Mouse (Mus musculus) stomach, embryonic 14.5 days (tissue): Measurements from ENCODE around the gene Bcas3. TPM values are rescaled to one million over a fixed set of nuclear protein-coding genes. Genes with fewer than 3 reads are reported as not detected.

Experiments
- ATAC-seq: fragments of 200-750 bp; cut with Nextera tagmentation; 2 replicates; pipeline ENCODE4 v1.8.0; 2017; ENCODE audit warnings: low read depth, moderate TSS enrichment; ENCODE audit not compliant: insufficient number of reproducible peaks, insufficient read depth, low FRiP score
- H3K27ac ChIP-seq: fragments of 300-500 bp; sonication (generic); 2 replicates; pipeline ENCODE4 v1.5.1; 2014; ENCODE audit warnings: mild to moderate bottlenecking, low read length, moderate library complexity, mixed read lengths
- H3K27me3 ChIP-seq: fragments of 300-500 bp; sonication (generic); 2 replicates; pipeline ENCODE4 v1.6.1; 2014; ENCODE audit warnings: low read length, control low read depth, mixed read lengths; ENCODE audit not compliant: control insufficient read depth, insufficient read depth
- H3K36me3 ChIP-seq: fragments of 300-500 bp; sonication (generic); 2 replicates; pipeline ENCODE4 v1.6.1; 2014; ENCODE audit warnings: mild to moderate bottlenecking, control low read depth, low read length, moderate library complexity, mixed read lengths; ENCODE audit not compliant: control insufficient read depth, insufficient read depth
- H3K4me1 ChIP-seq: fragments of 300-500 bp; sonication (generic); 2 replicates; pipeline ENCODE4 v1.6.1; 2014; ENCODE audit warnings: low read length, control low read depth, mixed read lengths; ENCODE audit not compliant: control insufficient read depth, insufficient read depth
- H3K4me2 ChIP-seq: fragments of 300-500 bp; sonication (generic); replicated peaks from 2 replicates; pipeline ENCODE4 v1.6.1; 2014; ENCODE audit warnings: low read depth, low read length, control low read depth
- H3K4me3 ChIP-seq: fragments of 300-500 bp; sonication (generic); 2 replicates; pipeline ENCODE4 v1.5.1; 2014; ENCODE audit warnings: low read depth, low read length, control low read depth
- H3K9ac ChIP-seq: fragments of 300-500 bp; sonication (generic); replicated peaks from 2 replicates; pipeline ENCODE4 v1.6.1; 2014; ENCODE audit warnings: low read depth, mild to moderate bottlenecking, control low read depth, low read length, moderate library complexity, mixed read lengths
- H3K9me3 ChIP-seq: fragments of 300-500 bp; sonication (generic); 2 replicates; pipeline ENCODE4 v1.6.1; 2016; ENCODE audit warnings: low read depth, low read length, control low read depth; ENCODE audit not compliant: control insufficient read depth
- WGBS: fragments of 180-500 bp; shearing (Covaris S2); extraction: QIAGEN DNeasy Blood & Tissue Kit; methylation state at CpG from one replicate; pipeline ENCODE4 v1.1.7; 2014; 5-methylcytosine and 5-hydroxymethylcytosine counted together
- polyA plus RNA-seq: library from polyadenylated mRNA; unstranded; fragments of >200 nt; fragmentation: Nextera tagmentation; extraction: Ambion mirVana; gene quantifications from 2 replicates; pipeline ENCODE4 v1.2.1, GENCODE M21; 2014

The Bcas3 gene
- polyA plus RNA-seq, 1 experiment from 2014 or later, result 20.4 TPM

DNA sequence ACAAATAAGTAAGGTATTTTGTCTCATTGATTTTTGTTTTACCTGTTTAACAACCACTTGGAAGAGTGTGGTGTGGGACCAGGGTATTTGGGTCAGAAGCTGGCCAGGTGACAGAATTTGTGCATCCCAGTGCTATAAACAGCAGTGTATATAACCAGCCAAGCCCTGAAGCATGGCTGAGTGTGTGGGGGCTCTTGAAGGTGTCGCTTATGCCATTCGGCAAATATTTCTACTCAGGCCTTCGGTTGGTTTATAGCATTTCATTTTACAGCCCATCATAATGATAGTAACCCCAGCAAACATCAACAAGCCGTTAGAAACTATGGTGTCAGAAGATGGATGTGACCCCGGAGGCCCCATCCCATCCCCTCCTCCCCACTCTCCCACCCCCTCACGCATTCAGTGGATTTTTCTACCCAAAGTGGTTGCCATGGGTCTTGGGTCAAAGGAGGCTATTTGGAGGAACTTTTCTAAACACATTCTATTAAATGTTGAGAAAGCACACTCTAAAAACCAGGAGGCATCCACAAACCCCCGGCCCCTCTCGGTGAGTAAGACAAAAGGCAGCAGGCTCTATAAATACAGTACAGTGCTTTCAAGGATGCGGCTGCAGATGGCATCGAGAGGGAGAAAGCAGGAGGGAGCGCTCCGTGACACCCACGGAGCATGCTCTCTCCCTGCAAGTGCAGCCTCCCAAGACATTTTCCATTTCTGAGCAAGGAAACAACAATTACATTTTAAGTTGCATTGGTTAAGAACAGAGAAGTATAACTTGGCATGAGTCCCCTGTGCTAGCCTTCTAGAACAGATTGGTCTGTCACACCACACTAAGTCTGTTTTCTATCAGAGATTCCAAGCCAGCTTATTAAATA lies 401.9 kb downstream of the Bcas3 start:
- peak overlapping the region; percentile 59; the same call in 1 of the 2 replicates for H3K27ac ChIP-seq
- no peaks in the 10 kb centered on the region for H3K9me3 ChIP-seq
- H3K4me2 ChIP-seq, result no peak overlapping the region
- no peak for ATAC-seq
- peaks cover 16% of the 10 kb centered on the region for H3K4me1 ChIP-seq
- 40% methylated on average over 13 of the region's 13 CpGs for WGBS
- H3K4me3 ChIP-seq, result no peak overlapping the region
- no peaks in the 10 kb centered on the region for H3K36me3 ChIP-seq
- no peak overlapping the region for H3K9ac ChIP-seq
- no peaks in the 10 kb centered on the region for H3K27me3 ChIP-seq

DNA sequence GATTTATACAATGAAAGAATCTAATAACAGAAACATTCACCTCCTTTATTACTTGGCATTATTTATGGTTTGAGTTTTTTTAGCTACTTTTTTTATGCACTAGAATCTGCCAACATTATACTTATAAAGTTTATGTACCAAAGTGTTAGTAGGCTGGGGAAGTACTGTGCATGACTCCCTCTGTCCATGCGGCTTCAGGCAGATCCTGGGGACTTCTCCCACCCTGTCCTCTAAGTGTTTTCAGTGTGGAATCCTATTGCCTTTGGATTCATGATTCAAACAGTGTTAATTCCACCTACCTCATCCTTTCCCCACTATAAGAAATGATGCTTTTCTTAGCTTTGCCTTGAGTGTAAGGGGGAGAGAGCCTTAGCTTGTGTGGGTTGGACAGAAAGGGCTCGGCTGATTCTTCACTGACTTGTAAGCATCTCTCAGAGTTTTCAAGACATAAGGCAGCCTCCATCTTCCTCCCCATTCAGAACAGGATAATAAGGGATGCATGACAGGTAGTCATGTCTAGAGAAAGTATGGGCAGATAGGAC lies 402.6 kb downstream of the Bcas3 start:
- no peaks in the 10 kb centered on the region for H3K27me3 ChIP-seq
- no peak overlapping the region for H3K4me2 ChIP-seq
- H3K4me1 ChIP-seq, result peaks cover 23% of the 10 kb centered on the region
- H3K4me3 ChIP-seq, result no peak overlapping the region
- H3K27ac ChIP-seq, result no peak overlapping the region; the same call in 1 of the 2 replicates
- WGBS, result 49% methylated on average over 2 of the region's 2 CpGs
- no peak overlapping the region for H3K9ac ChIP-seq
- no peaks in the 10 kb centered on the region for H3K36me3 ChIP-seq
- H3K9me3 ChIP-seq, result no peaks in the 10 kb centered on the region
- no peak for ATAC-seq

DNA sequence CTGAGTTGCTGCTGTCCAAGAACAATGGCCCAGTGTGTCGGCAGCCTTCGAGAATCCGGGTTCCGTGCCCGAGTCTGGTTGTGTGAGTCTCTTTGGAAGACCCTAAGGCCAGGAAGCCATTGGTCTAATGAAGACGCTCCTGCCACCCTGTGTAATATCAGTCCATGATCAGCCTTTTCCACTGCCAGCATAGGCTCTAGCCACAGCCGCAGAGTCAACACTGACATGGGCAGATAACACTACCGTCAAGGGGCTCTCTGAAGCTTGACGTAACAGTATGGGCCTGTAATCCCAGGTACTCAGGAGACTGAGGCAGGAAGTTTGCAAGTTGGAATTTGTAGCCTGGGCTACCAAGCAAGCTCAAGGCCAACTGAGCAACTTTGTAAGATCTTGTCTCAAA lies 405.9 kb downstream of the Bcas3 start:
- WGBS, result 89% methylated on average over 9 of the region's 9 CpGs

DNA sequence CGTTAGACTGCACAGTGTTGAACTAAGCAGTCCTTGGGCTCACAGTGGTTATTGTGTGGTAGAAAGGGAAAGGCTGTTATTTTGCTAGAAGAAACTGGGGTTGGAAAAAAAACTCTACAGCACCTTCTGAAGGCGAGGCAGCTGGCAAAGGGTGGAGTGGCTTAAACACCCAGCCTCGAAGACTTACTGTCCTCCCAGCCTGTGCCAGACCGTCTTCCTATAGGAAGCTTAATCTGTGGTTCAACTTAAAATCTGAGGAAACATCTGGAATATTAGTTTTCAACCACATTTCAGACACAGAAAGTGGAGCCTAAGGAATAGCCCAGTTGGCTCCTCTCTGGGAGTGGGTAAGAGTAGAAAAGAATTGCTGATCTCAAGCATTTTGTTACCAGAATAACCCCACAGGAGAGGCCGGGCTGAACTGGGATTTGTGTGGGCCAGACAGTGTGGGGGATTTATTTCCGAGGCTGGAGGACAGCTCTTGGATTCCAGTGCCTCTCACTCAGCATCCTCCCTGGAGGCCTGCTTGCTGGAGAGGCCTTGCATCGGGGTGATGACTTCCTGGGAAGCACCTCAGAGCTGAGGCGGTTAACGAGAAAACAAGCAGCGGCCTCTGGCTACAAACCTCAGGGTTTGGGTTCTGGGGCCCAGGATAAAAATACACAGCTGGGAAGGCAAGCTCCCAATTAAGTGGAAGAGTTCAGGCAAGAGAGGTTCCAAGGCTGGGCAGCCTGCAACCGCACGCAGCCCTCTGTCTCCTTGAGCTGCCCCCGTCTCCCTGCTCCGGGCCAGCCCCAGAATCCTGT lies 406.9 kb downstream of the Bcas3 start:
- H3K36me3 ChIP-seq, result no peaks in the 10 kb centered on the region
- H3K9me3 ChIP-seq, result no peaks in the 10 kb centered on the region
- ATAC-seq, result no peak
- H3K27me3 ChIP-seq, result no peaks in the 10 kb centered on the region
- peak overlapping the region; percentile 75; the same call in 1 of the 2 replicates for H3K27ac ChIP-seq
- peaks cover 31% of the 10 kb centered on the region for H3K4me1 ChIP-seq
- H3K4me3 ChIP-seq, result no peak overlapping the region
- H3K4me2 ChIP-seq, result no peak overlapping the region
- no peak overlapping the region for H3K9ac ChIP-seq
- 58% methylated on average over 14 of the region's 14 CpGs for WGBS

More for the DNA sequence above, 405.9 kb downstream of the Bcas3 start:
- Histone ChIP-seq H3K36me3 (no peaks in the 10 kb centered on the region), H3K27me3 (no peaks in the 10 kb centered on the region), H3K9ac (no peak overlapping the region), H3K4me3 (no peak overlapping the region), H3K27ac (no peak overlapping the region), H3K9me3 (no peaks in the 10 kb centered on the region), H3K4me2 (no peak overlapping the region), H3K4me1 (peaks cover 33% of the 10 kb centered on the region)
- no peak for ATAC-seq

DNA sequence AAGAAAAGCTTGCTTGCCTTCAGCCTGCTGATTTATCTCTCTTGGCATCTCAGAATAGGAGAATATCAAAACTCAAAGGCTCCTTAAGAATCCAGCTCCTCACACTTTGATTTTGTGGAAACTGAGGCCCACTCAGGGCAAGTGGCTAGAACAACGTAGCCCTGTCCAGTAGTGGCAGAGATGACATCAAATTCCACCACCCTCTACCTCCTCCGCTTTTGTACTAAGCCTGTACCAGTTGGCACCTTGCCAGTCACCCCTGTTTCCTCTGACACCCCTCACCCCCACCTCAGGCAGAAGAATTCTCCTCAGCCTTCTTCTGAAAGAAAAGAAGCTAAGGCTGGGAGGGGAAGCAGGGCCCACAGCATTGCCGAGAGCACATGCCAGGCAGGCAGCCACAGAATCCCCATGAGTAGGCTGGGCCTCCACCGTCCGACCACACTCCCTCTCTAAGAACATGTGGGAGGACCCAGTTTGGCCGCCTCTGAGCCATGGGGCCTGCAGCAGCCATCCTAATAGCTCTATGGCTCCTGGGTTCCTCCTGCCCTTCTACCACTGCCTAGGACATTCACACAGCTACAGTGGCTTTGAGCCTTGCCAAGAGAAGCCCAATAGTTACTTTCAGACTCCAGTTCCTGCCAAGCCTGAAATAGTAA lies 407.6 kb downstream of the Bcas3 start:
- H3K4me3 ChIP-seq, result no peak overlapping the region
- peak; percentile 70; the same call in 1 of the 2 replicates for ATAC-seq
- 29% methylated on average over 6 of the region's 6 CpGs for WGBS
- peak overlapping the region; percentile 75; the same call in 1 of the 2 replicates for H3K27ac ChIP-seq
- peaks cover 27% of the 10 kb centered on the region for H3K4me1 ChIP-seq
- H3K27me3 ChIP-seq, result no peaks in the 10 kb centered on the region
- no peak overlapping the region for H3K9ac ChIP-seq
- H3K36me3 ChIP-seq, result no peaks in the 10 kb centered on the region
- H3K9me3 ChIP-seq, result no peaks in the 10 kb centered on the region
- no peak overlapping the region for H3K4me2 ChIP-seq

DNA sequence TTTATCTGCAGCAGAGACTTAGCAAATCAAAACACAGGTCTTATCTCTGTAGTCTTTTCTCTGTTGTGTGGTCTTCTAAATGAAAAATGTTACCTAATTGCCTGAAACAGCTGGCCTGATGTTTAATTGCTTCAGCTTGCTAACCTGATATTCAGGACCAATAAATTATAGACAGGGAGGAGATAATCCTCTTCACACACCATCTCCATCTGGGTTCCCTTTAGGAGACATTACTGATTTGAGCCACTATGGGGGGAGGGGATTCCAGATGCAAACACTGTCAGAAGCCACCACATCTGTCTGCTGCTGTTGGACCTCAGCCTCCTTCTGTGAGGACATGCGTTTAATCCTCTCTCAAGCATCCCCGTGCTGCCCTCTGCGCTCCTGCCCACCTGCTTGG lies 408.2 kb downstream of the Bcas3 start:
- ATAC-seq, result no peak
- no peak overlapping the region for H3K4me3 ChIP-seq
- 66% methylated on average over 3 of the region's 3 CpGs for WGBS
- H3K4me1 ChIP-seq, result peaks cover 27% of the 10 kb centered on the region
- no peak overlapping the region for H3K4me2 ChIP-seq
- H3K27me3 ChIP-seq, result no peaks in the 10 kb centered on the region
- H3K9ac ChIP-seq, result no peak overlapping the region
- no peaks in the 10 kb centered on the region for H3K9me3 ChIP-seq
- H3K27ac ChIP-seq, result peak overlapping the region; percentile 75; the same call in 1 of the 2 replicates
- H3K36me3 ChIP-seq, result no peaks in the 10 kb centered on the region

DNA sequence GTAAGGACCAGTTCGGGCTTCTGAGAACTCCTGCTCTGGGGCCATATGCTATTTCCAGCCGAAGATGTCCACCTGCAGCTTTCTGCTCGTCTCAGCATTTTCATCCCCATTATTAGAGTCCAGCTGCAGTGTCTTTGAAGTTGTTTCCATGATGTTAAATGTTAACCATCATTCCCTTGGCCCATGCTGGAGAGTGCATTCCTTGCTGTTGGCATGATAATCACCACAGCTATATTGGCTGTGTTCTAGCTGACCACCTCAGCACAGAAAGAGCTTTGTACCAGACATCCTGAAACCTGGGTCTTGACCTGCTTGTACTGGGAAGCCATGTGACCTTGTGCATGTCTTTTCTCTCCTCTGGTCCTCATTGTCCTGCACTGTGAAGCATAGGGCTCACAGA lies 410.7 kb downstream of the Bcas3 start:
- ATAC-seq, result no peak

More for the DNA sequence above, 410.7 kb downstream of the Bcas3 start:
- H3K9ac ChIP-seq, result no peak overlapping the region
- no peak overlapping the region for H3K4me2 ChIP-seq
- H3K9me3 ChIP-seq, result no peaks in the 10 kb centered on the region
- WGBS, result 62% methylated on average over 3 of the region's 3 CpGs
- no peak overlapping the region for H3K4me3 ChIP-seq
- H3K4me1 ChIP-seq, result peaks cover 30% of the 10 kb centered on the region
- no peaks in the 10 kb centered on the region for H3K36me3 ChIP-seq
- H3K27me3 ChIP-seq, result no peaks in the 10 kb centered on the region
- H3K27ac ChIP-seq, result no peak overlapping the region
